Mouse (Mus musculus): Measurements from ENCODE around the gene Vps37b. TPM values are rescaled to one million over a fixed set of nuclear protein-coding genes. Genes with fewer than 3 reads are reported as not detected.

The Vps37b gene
- polyA plus RNA-seq, 1 experiment from 2014 or later = 40.7 TPM

GRCm38 (mm10) chr5:123991321-123991720 lies 40.7 kb downstream of the Vps37b start:
- Histone ChIP-seq H3K9me3 (no peaks in the 10 kb centered on the region), H3K9ac (replicated peaks) (no peak overlapping the region), H3K4me2 (no peak overlapping the region), H3K36me3 (0 out of 2 replicates have a peak, but pooled peaks cover 4% of the 10 kb centered on the region), H3K4me1 (replicated peaks) (peaks cover 15% of the 10 kb centered on the region), H3K4me3 (replicated peaks) (no peak overlapping the region), H3K27ac (no peak overlapping the region), H3K27me3 (no peaks in the 10 kb centered on the region)
- 82% methylated on average over 6 of the region's 6 CpGs for WGBS
- no peak for ATAC-seq (ENCODE audit: insufficient number of reproducible peaks, insufficient read depth, low FRiP score, low TSS enrichment, low read depth)

- H3K4me1 ChIP-seq (replicated peaks) = peaks cover 20% of the 10 kb centered on the region
- H3K9me3 ChIP-seq = no peaks in the 10 kb centered on the region
- 60% methylated on average over 20 of the region's 20 CpGs for WGBS
- H3K4me2 ChIP-seq = no peak overlapping the region
- 0 out of 2 replicates have a peak overlapping the region, but pooled peaks have one; percentile 8 for H3K9ac ChIP-seq (replicated peaks)
- no peak overlapping the region for H3K27ac ChIP-seq
- 0 out of 2 replicates have a peak, but pooled peaks cover 4% of the 10 kb centered on the region for H3K36me3 ChIP-seq
- no peak for ATAC-seq (ENCODE audit: insufficient number of reproducible peaks, insufficient read depth, low FRiP score, low TSS enrichment, low read depth)
- H3K4me3 ChIP-seq (replicated peaks) = no peak overlapping the region
- no peaks in the 10 kb centered on the region for H3K27me3 ChIP-seq
These were observed 41.9 kb downstream of the Vps37b start for GRCm38 (mm10) chr5:123989941-123990885.

GRCm38 (mm10) chr5:123987511-123987910 lies 44.6 kb downstream of the Vps37b start:
- ATAC-seq (ENCODE audit: insufficient number of reproducible peaks, insufficient read depth, low FRiP score, low TSS enrichment, low read depth) = no peak
- WGBS = 68% methylated on average over 4 of the region's 4 CpGs
- Histone ChIP-seq H3K4me1 (replicated peaks) (peaks cover 20% of the 10 kb centered on the region), H3K4me3 (replicated peaks) (no peak overlapping the region), H3K4me2 (no peak overlapping the region), H3K9ac (replicated peaks) (no peak overlapping the region), H3K27me3 (no peaks in the 10 kb centered on the region), H3K36me3 (no peaks in the 10 kb centered on the region), H3K9me3 (no peaks in the 10 kb centered on the region), H3K27ac (peak overlapping the region; percentile 46; the same call in 1 of the 2 replicates)

GRCm38 (mm10) chr5:123986925-123987324 lies 45.1 kb downstream of the Vps37b start:
- peaks cover 20% of the 10 kb centered on the region for H3K4me1 ChIP-seq (replicated peaks)
- no peak for ATAC-seq (ENCODE audit: insufficient number of reproducible peaks, insufficient read depth, low FRiP score, low TSS enrichment, low read depth)
- H3K9ac ChIP-seq (replicated peaks) = no peak overlapping the region
- no peak overlapping the region for H3K4me3 ChIP-seq (replicated peaks)
- no peak overlapping the region for H3K27ac ChIP-seq
- H3K36me3 ChIP-seq = no peaks in the 10 kb centered on the region
- no peaks in the 10 kb centered on the region for H3K9me3 ChIP-seq
- H3K27me3 ChIP-seq = no peaks in the 10 kb centered on the region
- WGBS = 44% methylated on average over 2 of the region's 2 CpGs
- H3K4me2 ChIP-seq = no peak overlapping the region

GRCm38 (mm10) chr5:123985434-123985833 lies 46.6 kb downstream of the Vps37b start:
- Histone ChIP-seq H3K36me3 (no peaks in the 10 kb centered on the region), H3K4me3 (replicated peaks) (no peak overlapping the region), H3K4me1 (replicated peaks) (peaks cover 22% of the 10 kb centered on the region), H3K27me3 (no peaks in the 10 kb centered on the region), H3K27ac (no peak overlapping the region), H3K4me2 (no peak overlapping the region), H3K9me3 (no peaks in the 10 kb centered on the region), H3K9ac (replicated peaks) (0 out of 2 replicates have a peak overlapping the region, but pooled peaks have one; percentile 27)
- WGBS = 68% methylated on average over 9 of the region's 9 CpGs
- no peak for ATAC-seq (ENCODE audit: insufficient number of reproducible peaks, insufficient read depth, low FRiP score, low TSS enrichment, low read depth)

- 81% methylated on average over 11 of the region's 11 CpGs for WGBS
- no peak overlapping the region for H3K27ac ChIP-seq
- ATAC-seq (ENCODE audit: insufficient number of reproducible peaks, insufficient read depth, low FRiP score, low TSS enrichment, low read depth) = no peak
- no peak overlapping the region for H3K4me2 ChIP-seq
- no peaks in the 10 kb centered on the region for H3K9me3 ChIP-seq
- no peaks in the 10 kb centered on the region for H3K36me3 ChIP-seq
- no peak overlapping the region for H3K9ac ChIP-seq (replicated peaks)
- peaks cover 33% of the 10 kb centered on the region for H3K4me1 ChIP-seq (replicated peaks)
- no peaks in the 10 kb centered on the region for H3K27me3 ChIP-seq
- no peak overlapping the region for H3K4me3 ChIP-seq (replicated peaks)
These were observed 49.2 kb downstream of the Vps37b start for GRCm38 (mm10) chr5:123982838-123983237.

- Histone ChIP-seq H3K27me3 (peaks cover 5% of the 10 kb centered on the region; the same call in 1 of the 2 replicates), H3K36me3 (no peaks in the 10 kb centered on the region), H3K27ac (no peak overlapping the region), H3K9me3 (no peaks in the 10 kb centered on the region), H3K4me3 (replicated peaks) (no peak overlapping the region), H3K9ac (replicated peaks) (no peak overlapping the region), H3K4me1 (replicated peaks) (peaks cover 31% of the 10 kb centered on the region), H3K4me2 (no peak overlapping the region)
- ATAC-seq (ENCODE audit: insufficient number of reproducible peaks, insufficient read depth, low FRiP score, low TSS enrichment, low read depth) = no peak
- 70% methylated on average over 6 of the region's 6 CpGs for WGBS
These were observed 50.9 kb downstream of the Vps37b start for GRCm38 (mm10) chr5:123981250-123981554.

GRCm38 (mm10) chr5:123980521-123981249 lies 51.4 kb downstream of the Vps37b start:
- Histone ChIP-seq H3K36me3 (no peaks in the 10 kb centered on the region), H3K9ac (replicated peaks) (no peak overlapping the region), H3K27me3 (peaks cover 10% of the 10 kb centered on the region), H3K4me1 (replicated peaks) (peaks cover 31% of the 10 kb centered on the region), H3K27ac (no peak overlapping the region), H3K4me3 (replicated peaks) (no peak overlapping the region), H3K9me3 (no peaks in the 10 kb centered on the region), H3K4me2 (no peak overlapping the region)
- ATAC-seq (ENCODE audit: insufficient number of reproducible peaks, insufficient read depth, low FRiP score, low TSS enrichment, low read depth) = no peak
- WGBS = 84% methylated on average over 9 of the region's 9 CpGs

- H3K4me3 ChIP-seq (replicated peaks) = no peak overlapping the region
- ATAC-seq (ENCODE audit: insufficient number of reproducible peaks, insufficient read depth, low FRiP score, low TSS enrichment, low read depth) = no peak
- WGBS = 55% methylated on average over 4 of the region's 4 CpGs
- H3K27me3 ChIP-seq = peaks cover 17% of the 10 kb centered on the region
- H3K9ac ChIP-seq (replicated peaks) = no peak overlapping the region
- H3K27ac ChIP-seq = no peak overlapping the region
- H3K4me1 ChIP-seq (replicated peaks) = peaks cover 29% of the 10 kb centered on the region
- no peaks in the 10 kb centered on the region for H3K36me3 ChIP-seq
- H3K4me2 ChIP-seq = no peak overlapping the region
- H3K9me3 ChIP-seq = no peaks in the 10 kb centered on the region
These were observed 52.1 kb downstream of the Vps37b start for GRCm38 (mm10) chr5:123979980-123980369.

- no peaks in the 10 kb centered on the region for H3K36me3 ChIP-seq
- H3K27me3 ChIP-seq = peaks cover 22% of the 10 kb centered on the region
- H3K4me3 ChIP-seq (replicated peaks) = no peak overlapping the region
- no peak overlapping the region for H3K27ac ChIP-seq
- peaks cover 35% of the 10 kb centered on the region for H3K4me1 ChIP-seq (replicated peaks)
- H3K9ac ChIP-seq (replicated peaks) = no peak overlapping the region
- no peaks in the 10 kb centered on the region for H3K9me3 ChIP-seq
- 67% methylated on average over 18 of the region's 18 CpGs for WGBS
- no peak overlapping the region for H3K4me2 ChIP-seq
- no peak for ATAC-seq (ENCODE audit: insufficient number of reproducible peaks, insufficient read depth, low FRiP score, low TSS enrichment, low read depth)
These were observed 52.7 kb downstream of the Vps37b start for GRCm38 (mm10) chr5:123979221-123979979.

GRCm38 (mm10) chr5:123978131-123978530 lies 53.9 kb downstream of the Vps37b start:
- ATAC-seq (ENCODE audit: insufficient number of reproducible peaks, insufficient read depth, low FRiP score, low TSS enrichment, low read depth) = no peak
- Histone ChIP-seq H3K27ac (no peak overlapping the region), H3K4me3 (replicated peaks) (no peak overlapping the region), H3K4me1 (replicated peaks) (peaks cover 40% of the 10 kb centered on the region), H3K27me3 (peaks cover 27% of the 10 kb centered on the region), H3K9ac (replicated peaks) (no peak overlapping the region), H3K9me3 (no peaks in the 10 kb centered on the region), H3K4me2 (no peak overlapping the region), H3K36me3 (no peaks in the 10 kb centered on the region)
- 80% methylated on average over 5 of the region's 5 CpGs for WGBS
